Mouse (Mus musculus) small intestine, adult 2 months (tissue): Measurements from ENCODE around the gene Diaph3.

Experiments used
- CTCF ChIP-seq: fragments of 200-500 bp; IDR thresholded peaks from 2 replicates; pipeline ENCODE4 v1.5.1; 2012; ENCODE audit warnings: low read depth, mild to moderate bottlenecking, control low read depth, inconsistent platforms, low read length, moderate library complexity, mixed read lengths; ENCODE audit not compliant: insufficient replicate concordance, insufficient read length; ENCODE audit errors: extremely low read depth
- POLR2A ChIP-seq: fragments of 200-500 bp; IDR thresholded peaks from 2 replicates; pipeline ENCODE4 v1.6.1; 2012; ENCODE audit warnings: low read depth, mild to moderate bottlenecking, control low read depth, inconsistent platforms, low read length, moderate library complexity

- TF ChIP-seq CTCF (no peak), POLR2A (no peak)
Observed at GRCm38 (mm10) chr14:87169151-87169550, 28.1 kb upstream of the Diaph3 start.
